Mouse (Mus musculus) ovary, adult 18-20 months (tissue): ENCODE results near the gene Tcte2.
"Not testable (repeated sequence)": the region's sequence is repeated elsewhere in the genome, so short reads cannot be mapped to it uniquely, and the experiment has no call there.

Experiments
- DNase-seq: peaks from one replicate; pipeline ENCODE4 v3.0.0; 2022; ENCODE audit warnings: low spot score, mixed read lengths

Tcte2 gene

DNA sequence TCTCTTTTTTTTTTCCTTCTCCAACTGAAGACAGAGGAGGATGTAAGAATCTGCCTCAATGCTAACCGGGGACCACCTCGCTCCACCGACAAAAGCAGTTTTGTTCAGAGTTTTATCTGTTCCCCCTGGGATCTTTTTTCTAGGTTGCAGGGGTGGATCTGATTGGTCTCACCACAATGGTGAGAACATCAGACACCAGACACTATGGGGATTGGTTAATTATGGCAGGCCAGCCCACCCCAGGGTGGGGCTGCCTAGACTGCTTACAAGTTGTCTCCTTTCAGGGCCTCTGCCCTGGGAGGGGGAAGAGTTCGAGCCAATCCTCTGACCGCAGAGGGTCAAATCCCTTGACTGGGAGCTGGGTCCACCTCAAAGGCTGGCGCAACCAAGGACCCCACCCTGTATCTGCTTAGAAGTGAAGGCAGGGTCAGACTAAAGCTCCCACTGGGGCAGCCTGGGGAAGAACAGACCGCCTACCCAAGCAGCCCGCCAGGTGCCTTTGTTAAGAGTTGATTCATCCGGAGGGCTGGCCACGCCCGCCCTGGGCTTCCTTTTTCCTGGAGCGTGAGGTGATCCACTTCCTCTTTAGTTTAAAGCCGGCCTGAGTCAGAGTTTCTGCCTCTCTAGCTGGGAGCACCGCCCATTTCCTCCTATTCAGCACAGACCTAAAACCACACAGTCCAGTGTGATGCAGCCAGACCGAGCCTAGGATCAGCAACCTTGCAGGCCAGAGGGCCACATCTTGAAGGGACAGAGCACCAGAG, 78.0 kb downstream of the Tcte2 start:
- DNase-seq, result peak; percentile 50

DNA sequence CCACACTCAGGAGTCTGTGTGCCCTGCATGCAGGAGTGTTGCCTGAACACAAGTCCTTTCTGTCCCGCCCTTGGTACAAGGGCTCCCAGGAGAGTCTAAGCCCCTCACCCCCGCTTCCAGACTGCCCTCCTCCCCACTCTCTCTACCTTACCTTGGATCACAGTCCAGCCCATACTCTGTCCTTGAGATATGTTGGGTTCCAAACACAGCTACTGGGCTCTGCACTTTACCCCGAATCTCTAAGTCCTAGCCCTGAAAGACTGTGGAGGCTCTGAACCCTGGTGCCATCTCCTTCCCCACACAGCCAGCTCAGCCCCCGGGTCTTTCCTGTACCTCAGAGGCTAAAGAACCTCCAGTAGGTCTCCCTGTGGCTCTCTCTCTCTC, 78.6 kb downstream of the Tcte2 start:
- DNase-seq, result no peak

DNA sequence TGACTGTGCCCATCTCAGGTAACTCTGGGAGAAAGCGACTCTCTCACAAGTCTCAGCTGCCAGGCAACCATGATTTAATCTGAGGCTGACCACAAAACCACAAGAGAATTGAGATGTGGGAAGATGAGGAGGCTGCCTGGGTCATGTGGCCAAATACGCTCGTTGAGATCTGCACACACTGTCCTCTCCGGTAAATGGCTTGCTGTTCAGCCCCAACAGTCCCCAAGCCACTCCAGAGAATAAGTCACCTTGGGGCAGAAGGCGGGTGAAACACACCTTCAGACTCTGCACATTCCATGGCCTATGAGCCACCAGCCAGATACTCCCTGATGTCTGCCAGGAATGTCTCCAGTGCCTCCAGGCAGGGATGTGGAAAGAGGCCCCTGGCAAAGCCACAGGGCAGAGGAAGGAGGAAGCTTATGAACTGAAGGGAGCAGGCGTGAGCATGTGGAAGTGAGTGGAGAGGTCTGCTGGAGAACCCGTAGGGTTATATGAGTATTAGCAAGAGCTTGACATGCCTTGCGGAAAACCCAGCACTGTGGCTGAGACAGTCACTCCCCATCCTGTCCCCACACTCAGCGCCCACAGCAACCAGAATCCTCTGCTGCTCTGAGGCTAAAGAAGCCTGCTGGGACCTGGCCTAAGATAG, 79.1 kb downstream of the Tcte2 start:
- DNase-seq, result no peak

DNA sequence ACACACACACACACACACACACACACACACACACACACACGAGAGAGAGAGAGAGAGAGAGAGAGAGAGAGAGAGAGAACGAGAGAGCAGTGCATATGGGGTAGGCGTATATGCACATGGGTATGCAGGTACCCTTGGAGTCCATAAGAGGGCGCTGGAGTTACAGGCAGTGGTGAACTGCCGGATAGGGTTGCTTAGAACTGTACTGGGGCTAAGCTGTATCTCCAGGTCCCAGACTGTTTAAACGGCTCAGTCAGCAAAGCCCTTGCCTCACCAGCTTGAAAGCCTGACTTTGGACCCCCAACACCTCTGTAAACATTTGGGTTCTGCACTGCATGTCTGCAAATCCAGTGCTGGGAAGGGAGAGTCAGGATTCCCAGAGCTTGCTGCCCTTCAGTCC, 79.9 kb downstream of the Tcte2 start:
- no peak for DNase-seq

DNA sequence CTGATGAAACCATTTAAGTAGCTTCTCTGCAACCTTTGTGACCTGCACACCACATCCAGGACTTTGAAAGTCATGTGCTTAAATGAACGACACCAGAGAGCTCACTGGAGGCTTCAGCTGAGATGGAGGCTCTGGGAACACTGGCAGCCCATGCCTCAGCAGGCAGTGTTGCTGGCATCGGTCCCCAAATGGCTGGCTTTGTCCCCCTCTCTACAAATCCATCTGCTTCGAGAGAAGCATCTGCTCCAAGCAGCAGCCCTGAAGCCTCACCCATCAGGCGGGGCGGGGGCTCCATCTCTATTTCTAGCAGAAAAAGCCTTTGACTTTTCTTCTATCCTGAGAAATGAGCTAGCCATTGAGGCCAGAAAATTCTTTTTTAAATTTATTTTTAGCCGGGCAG, 80.5 kb downstream of the Tcte2 start:
- no peak for DNase-seq

- no peak for DNase-seq
Measured at GRCm38 (mm10) chr17:13680318-13680717, 81.3 kb downstream of the Tcte2 start.

- DNase-seq, result no peak
Measured at GRCm38 (mm10) chr17:13679725-13680124, 81.9 kb downstream of the Tcte2 start.

DNA sequence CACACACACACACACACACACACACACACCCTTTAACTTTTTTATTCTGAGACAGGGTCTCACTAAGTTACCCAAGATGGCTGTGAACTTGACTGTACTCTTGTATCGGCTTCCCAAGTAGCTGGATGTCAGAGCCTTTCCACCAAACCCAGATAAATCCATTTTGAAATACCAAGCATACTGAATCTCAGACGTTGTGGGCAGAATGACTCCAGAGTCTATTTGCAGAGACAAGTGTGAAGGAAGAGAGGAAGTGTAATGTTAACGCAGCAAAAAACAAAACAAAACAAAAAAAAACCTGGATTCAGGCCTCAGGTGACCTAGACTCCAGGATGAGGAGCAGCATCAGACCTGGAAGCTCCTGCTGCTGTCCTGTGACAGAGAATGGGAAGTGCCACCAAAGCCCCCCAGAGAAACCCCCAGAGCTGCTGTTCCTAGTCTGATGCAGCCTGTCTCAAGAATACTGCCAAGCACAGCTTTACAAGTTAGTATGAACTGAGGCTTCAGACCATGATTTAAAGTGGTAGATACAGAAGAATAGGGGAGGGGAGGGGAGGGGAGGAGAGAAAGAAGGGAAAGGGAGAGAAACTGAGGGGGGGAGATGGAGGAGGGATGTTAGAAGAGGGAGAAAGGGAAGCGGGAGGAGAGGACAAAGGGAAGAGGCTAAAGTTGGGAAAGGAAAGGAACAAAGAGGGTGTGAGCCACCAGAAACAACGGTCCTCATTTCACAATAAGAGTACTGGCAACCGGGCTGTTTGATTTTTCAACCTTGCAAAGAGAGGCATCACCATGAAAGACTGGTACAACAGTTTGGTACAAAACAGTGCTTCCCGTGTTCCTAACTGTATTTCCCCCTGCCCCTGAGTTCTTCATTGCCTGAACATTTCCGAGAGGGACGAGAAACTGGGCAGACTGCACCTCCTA, 84.1 kb downstream of the Tcte2 start:
- DNase-seq, result no peak

- DNase-seq, result not testable (repeated sequence)
Measured at GRCm38 (mm10) chr17:13676099-13676498, 85.5 kb downstream of the Tcte2 start.

DNA sequence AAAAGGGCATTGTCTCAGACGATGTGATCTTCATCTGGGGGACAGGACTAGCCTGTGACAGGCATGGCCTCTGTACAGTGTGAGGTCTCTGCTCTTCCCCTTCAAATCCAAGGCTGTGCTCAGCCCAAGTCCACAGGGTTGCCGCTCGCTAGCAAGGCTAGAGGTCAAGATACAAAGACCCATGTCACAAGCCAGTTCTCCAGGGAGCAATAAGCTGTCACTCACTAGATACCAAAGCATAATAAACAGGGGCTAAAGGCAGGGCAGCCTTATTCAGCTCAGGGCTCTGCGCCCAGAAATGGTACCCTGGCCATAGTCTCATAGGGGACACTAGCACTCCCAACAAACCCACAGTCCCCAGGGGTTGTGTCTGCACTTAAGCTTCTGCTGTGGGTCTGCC, 86.0 kb downstream of the Tcte2 start:
- DNase-seq, result no peak

- DNase-seq, result no peak
Measured at GRCm38 (mm10) chr17:13674695-13675306, 86.8 kb downstream of the Tcte2 start.

DNA sequence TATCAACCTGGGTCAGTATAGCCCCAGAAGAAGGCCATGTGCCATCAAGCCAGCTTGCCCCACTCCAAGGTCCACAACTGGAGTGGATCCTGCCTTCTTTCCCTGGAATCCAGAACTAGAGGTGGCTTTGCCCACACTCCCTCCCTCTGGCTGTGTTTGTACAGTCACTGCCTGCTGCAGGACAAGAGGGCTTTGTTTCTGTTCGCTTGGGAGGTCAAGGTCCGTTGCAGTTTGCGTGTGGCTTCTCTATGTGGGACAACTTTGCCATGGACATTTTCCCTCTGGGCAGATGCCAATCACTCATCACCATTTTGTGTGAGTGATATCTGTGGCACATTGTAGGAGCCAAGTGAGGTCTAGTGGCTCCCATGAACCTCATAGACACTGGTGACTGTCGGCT, 89.9 kb downstream of the Tcte2 start:
- DNase-seq, result no peak

- no peak for DNase-seq
Measured at GRCm38 (mm10) chr17:13670227-13670626, 91.4 kb downstream of the Tcte2 start.

DNA sequence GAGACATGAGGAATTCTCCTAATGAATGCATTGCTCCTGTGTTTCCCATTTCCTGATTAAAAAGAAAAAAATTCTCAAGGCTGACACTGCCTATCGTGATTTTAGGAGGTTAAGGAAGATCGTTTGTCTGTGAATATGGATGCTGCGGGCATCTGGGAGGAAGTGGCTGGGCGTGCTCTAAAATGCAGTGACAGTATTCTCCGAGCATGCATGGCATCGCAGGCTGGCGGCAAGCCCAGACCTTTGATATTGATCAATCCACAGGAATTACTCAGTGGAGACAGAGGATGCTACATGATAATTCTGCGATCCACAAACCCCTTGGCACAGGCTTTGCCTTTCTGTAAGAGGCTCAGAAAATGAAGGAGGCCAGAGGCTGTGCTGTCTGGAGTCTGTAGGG, 92.4 kb downstream of the Tcte2 start:
- no peak for DNase-seq

- no peak for DNase-seq
Measured at GRCm38 (mm10) chr17:13668052-13669015, 93.3 kb downstream of the Tcte2 start.

GRCm38 (mm10) chr17:13667006-13667405, 94.6 kb downstream of the Tcte2 start:
- no peak for DNase-seq

DNA sequence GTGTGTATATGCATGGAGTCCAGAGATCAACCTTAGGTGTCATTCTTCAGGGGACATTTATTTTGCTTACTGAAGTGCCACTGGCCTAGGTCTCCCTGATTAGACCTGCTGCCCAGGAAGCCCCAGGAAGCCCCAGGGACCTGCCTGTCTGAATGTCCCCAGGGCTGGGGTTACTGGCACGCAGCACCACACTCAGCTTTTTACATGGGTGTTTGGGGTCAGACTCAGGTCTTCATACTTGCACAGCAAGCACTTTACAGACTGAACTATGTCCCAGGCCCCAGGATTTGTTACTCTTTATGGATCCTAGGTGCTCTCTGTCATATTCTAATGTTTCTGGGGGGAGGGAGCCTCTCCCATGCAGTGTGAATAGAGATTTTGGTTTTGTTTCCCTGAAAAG, 95.9 kb downstream of the Tcte2 start:
- DNase-seq, result no peak

GRCm38 (mm10) chr17:13663386-13664166, 98.0 kb downstream of the Tcte2 start:
- no peak for DNase-seq
